Mouse (Mus musculus): ENCODE data around the gene Fggy. TPM values are rescaled to one million over a fixed set of nuclear protein-coding genes. Genes with fewer than 3 reads are reported as not detected.

Gene Fggy
- polyA plus RNA-seq, 1 experiment from 2014 or later = 8.2 TPM

DNA sequence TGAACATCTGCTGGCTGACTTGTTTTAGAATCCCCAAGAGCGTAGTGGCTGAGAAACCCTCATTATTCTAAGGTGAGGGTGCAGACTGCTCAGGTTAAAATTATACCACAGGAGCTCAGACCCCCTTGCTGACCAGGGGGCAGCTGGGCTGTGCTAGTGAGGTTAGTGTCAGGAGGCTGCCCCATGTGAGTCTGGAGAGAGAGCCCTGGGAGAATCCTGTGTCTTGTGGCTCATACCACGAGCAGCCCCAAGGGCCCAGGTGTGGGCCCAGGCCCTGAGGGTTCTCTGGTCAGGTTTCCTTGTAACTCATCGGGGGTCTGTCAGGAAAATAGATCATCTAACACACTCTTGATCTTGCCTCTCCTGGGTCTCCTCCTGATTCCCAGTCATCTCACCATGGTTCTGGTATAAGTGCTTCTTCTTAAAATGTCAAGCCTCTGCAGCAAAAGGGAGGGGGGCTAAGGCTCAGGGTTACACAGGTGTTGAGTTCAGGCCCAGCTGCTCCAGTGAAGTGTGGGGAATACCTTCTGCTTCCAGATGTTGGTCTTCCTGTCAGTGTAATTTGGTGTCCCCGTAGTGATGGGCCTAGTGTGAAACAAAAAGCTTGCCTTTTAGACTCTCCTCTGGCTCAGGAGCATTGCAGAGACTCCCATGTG is 26.9 kb downstream of the Fggy start:
- ATAC-seq (ENCODE audit: low FRiP score) (no peak), DNase-seq (ENCODE audit: low spot score, missing footprints) (no peak)
- H3K36me3 ChIP-seq (ENCODE audit: control insufficient read depth, insufficient read depth, low read length) = no peaks in the 10 kb centered on the region
- H3K9me3 ChIP-seq (ENCODE audit: control insufficient read depth, low read length) = no peaks in the 10 kb centered on the region
- no peaks in the 10 kb centered on the region for H3K4me1 ChIP-seq (ENCODE audit: control insufficient read depth, insufficient read depth, low read length)
- no peaks in the 10 kb centered on the region for H3K27me3 ChIP-seq (ENCODE audit: control insufficient read depth, insufficient read depth, low read length)
- no peak overlapping the region for H3K27ac ChIP-seq (ENCODE audit: low read depth, low read length)
- no peak overlapping the region for H3K4me3 ChIP-seq (ENCODE audit: low read depth, low read length)
- H3K9ac ChIP-seq (ENCODE audit: low read length) = no peak overlapping the region
- H3K4me2 ChIP-seq = no peak overlapping the region
- WGBS = 76% methylated on average over 4 of the region's 4 CpGs

DNA sequence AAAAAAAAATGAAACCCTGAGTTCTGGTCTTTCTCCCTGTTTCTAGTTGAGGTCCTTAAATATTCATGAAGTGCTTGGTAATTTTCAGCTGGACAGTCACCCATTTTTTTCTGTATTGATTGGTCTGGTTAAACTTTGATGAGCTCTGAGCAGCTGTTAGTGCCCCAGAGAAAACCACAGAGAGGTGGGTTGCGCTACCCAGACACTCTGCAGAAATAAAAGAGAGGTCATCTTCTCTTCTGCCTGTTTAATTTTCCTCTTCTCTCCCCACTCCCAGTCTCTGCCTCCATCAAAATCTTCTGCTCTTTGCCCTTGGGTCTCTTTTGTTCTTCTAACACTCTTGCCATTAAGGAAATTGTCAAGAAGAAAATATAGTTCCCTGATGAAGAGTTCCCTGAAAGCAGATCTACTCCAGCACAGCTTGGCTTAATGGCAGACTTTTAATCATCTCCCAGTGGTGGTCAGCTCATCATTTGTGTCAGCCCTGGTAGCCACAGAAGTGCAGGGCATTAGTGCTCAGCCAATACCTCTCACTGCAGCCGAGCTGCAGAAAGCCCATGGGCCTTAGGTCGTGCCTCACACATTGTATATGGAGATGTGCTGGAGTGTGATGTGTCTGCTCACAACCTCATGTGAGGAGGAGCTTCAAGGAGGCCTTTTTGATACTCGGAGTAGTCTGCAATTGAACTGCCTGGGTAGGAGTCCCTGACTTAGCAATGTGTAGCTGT is 29.1 kb downstream of the Fggy start:
- no peak for DNase-seq (ENCODE audit: low spot score, missing footprints)
- no peaks in the 10 kb centered on the region for H3K27me3 ChIP-seq (ENCODE audit: control insufficient read depth, insufficient read depth, low read length)
- H3K4me2 ChIP-seq = no peak overlapping the region
- 0 out of 2 replicates have a peak, but pooled peaks have one; percentile 46 for ATAC-seq (ENCODE audit: low FRiP score)
- H3K9me3 ChIP-seq (ENCODE audit: control insufficient read depth, low read length) = no peaks in the 10 kb centered on the region
- no peaks in the 10 kb centered on the region for H3K4me1 ChIP-seq (ENCODE audit: control insufficient read depth, insufficient read depth, low read length)
- H3K4me3 ChIP-seq (ENCODE audit: low read depth, low read length) = no peak overlapping the region
- no peak overlapping the region for H3K27ac ChIP-seq (ENCODE audit: low read depth, low read length)
- no peaks in the 10 kb centered on the region for H3K36me3 ChIP-seq (ENCODE audit: control insufficient read depth, insufficient read depth, low read length)
- no peak overlapping the region for H3K9ac ChIP-seq (ENCODE audit: low read length)
- 83% methylated on average over 4 of the region's 4 CpGs for WGBS

DNA sequence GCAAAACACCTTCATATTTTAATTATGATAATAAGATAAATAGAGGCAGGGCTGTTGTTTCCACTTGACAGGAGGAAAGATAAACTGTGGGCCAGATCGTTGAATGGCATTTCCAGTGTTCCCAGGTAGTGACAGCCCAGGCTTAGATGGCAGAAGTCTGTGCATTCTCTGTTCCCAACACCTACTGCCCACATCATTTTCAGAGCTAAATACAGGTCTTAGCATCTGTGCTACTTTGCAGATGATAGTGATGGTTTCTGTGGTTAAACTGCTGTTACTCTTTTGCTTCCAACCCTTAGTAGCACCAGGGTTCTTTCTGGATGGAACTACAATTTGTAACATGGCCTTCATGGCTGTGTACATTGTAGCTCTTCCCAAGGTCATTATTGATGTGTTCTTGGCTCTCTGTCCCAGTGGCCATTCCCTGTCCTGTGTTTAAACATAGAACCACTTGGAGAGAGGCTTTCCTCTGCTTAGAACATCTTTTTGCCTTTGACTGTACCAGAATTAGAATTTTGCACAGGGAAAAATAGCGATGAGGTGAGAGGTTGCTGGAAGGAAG is 31.5 kb downstream of the Fggy start:
- no peak overlapping the region for H3K4me2 ChIP-seq
- no peaks in the 10 kb centered on the region for H3K27me3 ChIP-seq (ENCODE audit: control insufficient read depth, insufficient read depth, low read length)
- ATAC-seq (ENCODE audit: low FRiP score) (no peak), DNase-seq (ENCODE audit: low spot score, missing footprints) (no peak)
- H3K27ac ChIP-seq (ENCODE audit: low read depth, low read length) = no peak overlapping the region
- no peak overlapping the region for H3K9ac ChIP-seq (ENCODE audit: low read length)
- no peaks in the 10 kb centered on the region for H3K36me3 ChIP-seq (ENCODE audit: control insufficient read depth, insufficient read depth, low read length)
- H3K9me3 ChIP-seq (ENCODE audit: control insufficient read depth, low read length) = no peaks in the 10 kb centered on the region
- WGBS = 94% methylated on average over 2 of the region's 2 CpGs
- H3K4me1 ChIP-seq (ENCODE audit: control insufficient read depth, insufficient read depth, low read length) = no peaks in the 10 kb centered on the region
- H3K4me3 ChIP-seq (ENCODE audit: low read depth, low read length) = no peak overlapping the region

DNA sequence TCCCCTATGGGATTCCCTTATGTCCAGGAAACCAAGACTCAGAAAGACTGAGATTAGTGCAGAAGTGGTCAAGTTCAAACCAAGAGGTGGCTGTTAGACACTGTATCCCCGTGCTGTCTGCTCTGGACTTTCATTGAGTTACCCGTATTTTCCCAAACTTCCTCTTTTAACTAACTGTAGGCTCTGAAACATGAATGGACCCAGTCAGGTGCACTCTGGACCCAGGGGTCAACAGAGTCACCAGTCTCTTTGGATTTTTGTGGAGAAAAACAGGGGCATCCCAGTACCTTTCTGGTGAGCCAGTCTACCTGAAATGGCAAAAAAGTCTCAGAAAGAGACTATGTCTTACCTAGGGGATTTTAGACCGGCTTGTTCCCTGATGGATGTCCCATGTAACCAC is 33.6 kb downstream of the Fggy start:
- no peak for DNase-seq (ENCODE audit: low spot score, missing footprints)
- no peak overlapping the region for H3K27ac ChIP-seq (ENCODE audit: low read depth, low read length)
- ATAC-seq (ENCODE audit: low FRiP score) = no peak
- no peaks in the 10 kb centered on the region for H3K27me3 ChIP-seq (ENCODE audit: control insufficient read depth, insufficient read depth, low read length)
- H3K9ac ChIP-seq (ENCODE audit: low read length) = no peak overlapping the region
- H3K4me1 ChIP-seq (ENCODE audit: control insufficient read depth, insufficient read depth, low read length) = no peaks in the 10 kb centered on the region
- no peak overlapping the region for H3K4me3 ChIP-seq (ENCODE audit: low read depth, low read length)
- no peak overlapping the region for H3K4me2 ChIP-seq
- WGBS = 84% methylated on average over 3 of the region's 3 CpGs
- no peaks in the 10 kb centered on the region for H3K36me3 ChIP-seq (ENCODE audit: control insufficient read depth, insufficient read depth, low read length)
- H3K9me3 ChIP-seq (ENCODE audit: control insufficient read depth, low read length) = no peaks in the 10 kb centered on the region

DNA sequence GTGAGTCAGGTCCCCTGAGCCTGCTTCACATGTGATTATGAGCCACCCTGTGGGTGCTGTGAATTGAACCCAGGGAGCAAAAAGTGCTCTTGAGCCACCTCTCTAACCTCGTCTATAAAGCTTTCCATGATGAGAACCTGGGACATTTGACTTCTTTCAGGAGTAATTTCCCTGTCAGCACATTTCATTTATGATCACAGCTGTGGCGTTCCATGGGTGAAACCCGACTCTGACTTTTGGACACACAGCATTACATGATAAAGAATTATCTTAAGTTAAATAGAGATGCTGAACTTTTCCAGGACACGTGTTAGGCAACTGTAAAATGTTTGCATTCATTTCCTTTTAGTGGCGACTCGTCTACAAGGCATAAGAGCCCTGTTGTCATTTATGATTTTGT is 39.9 kb downstream of the Fggy start:
- Histone ChIP-seq H3K9me3 (ENCODE audit: control insufficient read depth, low read length) (no peaks in the 10 kb centered on the region), H3K36me3 (ENCODE audit: control insufficient read depth, insufficient read depth, low read length) (no peaks in the 10 kb centered on the region), H3K27ac (ENCODE audit: low read depth, low read length) (no peak overlapping the region), H3K9ac (ENCODE audit: low read length) (no peak overlapping the region), H3K27me3 (ENCODE audit: control insufficient read depth, insufficient read depth, low read length) (no peaks in the 10 kb centered on the region), H3K4me1 (ENCODE audit: control insufficient read depth, insufficient read depth, low read length) (no peaks in the 10 kb centered on the region), H3K4me3 (ENCODE audit: low read depth, low read length) (no peak overlapping the region), H3K4me2 (no peak overlapping the region)
- 88% methylated on average over 6 of the region's 6 CpGs for WGBS
- ATAC-seq (ENCODE audit: low FRiP score) (no peak), DNase-seq (ENCODE audit: low spot score, missing footprints) (no peak)

DNA sequence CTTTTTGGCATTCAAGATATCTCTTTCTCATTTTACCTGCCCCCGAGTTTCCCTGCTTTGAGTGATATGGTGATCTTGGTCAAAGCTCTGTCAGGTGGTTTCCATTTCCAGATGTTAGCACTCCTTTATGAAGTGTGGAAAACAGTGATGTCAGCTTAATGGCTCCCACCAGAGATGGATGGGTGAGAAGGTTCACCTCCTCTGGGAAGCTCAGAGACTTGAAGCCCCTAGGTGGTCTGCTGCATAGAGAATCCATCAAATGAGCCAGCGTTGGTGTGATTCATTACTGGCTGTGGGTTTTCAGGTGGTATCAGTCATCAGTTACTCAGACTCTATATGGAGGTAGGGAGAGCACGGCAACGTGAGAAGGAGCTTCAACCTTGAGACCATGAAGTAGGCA is 44.5 kb downstream of the Fggy start:
- no peaks in the 10 kb centered on the region for H3K4me1 ChIP-seq (ENCODE audit: control insufficient read depth, insufficient read depth, low read length)
- DNase-seq (ENCODE audit: low spot score, missing footprints) = no peak
- no peak overlapping the region for H3K4me2 ChIP-seq
- H3K27me3 ChIP-seq (ENCODE audit: control insufficient read depth, insufficient read depth, low read length) = no peaks in the 10 kb centered on the region
- H3K9me3 ChIP-seq (ENCODE audit: control insufficient read depth, low read length) = no peaks in the 10 kb centered on the region
- H3K4me3 ChIP-seq (ENCODE audit: low read depth, low read length) = no peak overlapping the region
- no peak for ATAC-seq (ENCODE audit: low FRiP score)
- H3K27ac ChIP-seq (ENCODE audit: low read depth, low read length) = no peak overlapping the region
- H3K36me3 ChIP-seq (ENCODE audit: control insufficient read depth, insufficient read depth, low read length) = no peaks in the 10 kb centered on the region
- no peak overlapping the region for H3K9ac ChIP-seq (ENCODE audit: low read length)
- WGBS = 88% methylated on average over 4 of the region's 4 CpGs

DNA sequence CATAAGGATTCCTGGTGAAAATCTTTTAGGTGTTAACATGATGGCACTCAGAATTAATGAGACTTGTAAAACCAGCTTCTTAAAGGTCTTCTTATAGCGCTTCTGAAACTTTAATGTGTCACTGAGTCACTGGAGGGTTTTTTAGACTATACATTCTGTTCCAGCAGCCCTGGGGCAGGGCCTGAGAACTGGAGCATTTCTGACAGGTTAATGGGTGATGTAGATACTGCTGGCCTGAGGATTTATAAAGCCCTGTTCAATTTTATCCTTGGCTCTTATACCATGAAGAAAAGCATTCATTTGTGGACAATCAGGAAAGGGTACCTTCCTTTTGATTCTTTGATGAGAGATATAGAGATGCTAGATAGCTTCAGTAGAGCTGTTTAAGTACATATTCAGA is 45.9 kb downstream of the Fggy start:
- WGBS = 89% methylated on average over 1 of the region's 1 CpGs
- H3K9me3 ChIP-seq (ENCODE audit: control insufficient read depth, low read length) = no peaks in the 10 kb centered on the region
- no peaks in the 10 kb centered on the region for H3K27me3 ChIP-seq (ENCODE audit: control insufficient read depth, insufficient read depth, low read length)
- H3K4me2 ChIP-seq = no peak overlapping the region
- H3K27ac ChIP-seq (ENCODE audit: low read depth, low read length) = no peak overlapping the region
- no peak overlapping the region for H3K4me3 ChIP-seq (ENCODE audit: low read depth, low read length)
- no peak for DNase-seq (ENCODE audit: low spot score, missing footprints)
- no peak for ATAC-seq (ENCODE audit: low FRiP score)
- no peaks in the 10 kb centered on the region for H3K4me1 ChIP-seq (ENCODE audit: control insufficient read depth, insufficient read depth, low read length)
- no peak overlapping the region for H3K9ac ChIP-seq (ENCODE audit: low read length)
- no peaks in the 10 kb centered on the region for H3K36me3 ChIP-seq (ENCODE audit: control insufficient read depth, insufficient read depth, low read length)

DNA sequence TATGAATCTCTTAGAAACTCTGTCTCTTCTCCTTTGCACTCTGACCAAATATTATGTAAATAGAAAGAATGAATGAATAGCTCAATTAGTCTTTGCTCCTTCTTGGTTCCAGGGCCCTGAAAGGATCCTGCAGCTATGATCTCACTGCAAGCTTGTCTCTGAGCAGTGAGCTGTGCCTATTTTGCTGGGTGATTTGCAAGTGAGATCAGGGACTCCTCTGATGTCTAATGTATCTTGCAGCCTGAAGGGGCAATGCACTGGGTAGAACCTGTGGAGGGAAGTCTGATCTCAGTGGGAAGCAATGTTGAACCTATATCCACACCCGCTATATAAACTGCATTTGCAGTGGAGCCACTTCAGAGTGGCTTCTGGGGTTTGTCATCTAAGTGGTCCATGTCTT is 53.4 kb downstream of the Fggy start:
- no peaks in the 10 kb centered on the region for H3K27me3 ChIP-seq (ENCODE audit: control insufficient read depth, insufficient read depth, low read length)
- no peak overlapping the region for H3K4me2 ChIP-seq
- H3K9me3 ChIP-seq (ENCODE audit: control insufficient read depth, low read length) = no peaks in the 10 kb centered on the region
- ATAC-seq (ENCODE audit: low FRiP score) (no peak), DNase-seq (ENCODE audit: low spot score, missing footprints) (no peak)
- H3K27ac ChIP-seq (ENCODE audit: low read depth, low read length) = no peak overlapping the region
- no peak overlapping the region for H3K9ac ChIP-seq (ENCODE audit: low read length)
- no peak overlapping the region for H3K4me3 ChIP-seq (ENCODE audit: low read depth, low read length)
- no peaks in the 10 kb centered on the region for H3K4me1 ChIP-seq (ENCODE audit: control insufficient read depth, insufficient read depth, low read length)
- WGBS = 94% methylated on average over 1 of the region's 1 CpGs
- no peaks in the 10 kb centered on the region for H3K36me3 ChIP-seq (ENCODE audit: control insufficient read depth, insufficient read depth, low read length)

DNA sequence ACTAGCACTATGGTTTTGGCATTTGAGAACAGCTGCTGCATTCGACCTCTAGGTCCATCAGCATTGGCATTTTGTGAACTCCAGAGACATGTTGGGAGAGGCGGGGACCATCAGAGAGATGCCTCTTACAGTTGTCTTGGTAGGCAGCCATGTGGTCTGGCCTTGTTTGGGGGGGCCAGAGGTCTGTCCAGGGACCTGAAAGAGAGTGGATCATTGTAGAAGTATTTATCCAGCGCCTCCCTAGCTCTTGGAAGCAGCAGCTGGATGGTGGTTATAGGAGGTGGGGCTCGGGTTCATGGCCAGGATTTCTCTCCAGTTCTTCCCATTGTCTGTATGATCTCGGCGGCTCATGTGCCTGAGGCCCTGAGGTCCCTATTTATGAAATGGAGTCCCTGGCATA is 54.1 kb downstream of the Fggy start:
- H3K27ac ChIP-seq (ENCODE audit: low read depth, low read length) = no peak overlapping the region
- ATAC-seq (ENCODE audit: low FRiP score) = no peak
- H3K4me1 ChIP-seq (ENCODE audit: control insufficient read depth, insufficient read depth, low read length) = no peaks in the 10 kb centered on the region
- H3K4me2 ChIP-seq = no peak overlapping the region
- H3K27me3 ChIP-seq (ENCODE audit: control insufficient read depth, insufficient read depth, low read length) = no peaks in the 10 kb centered on the region
- no peak overlapping the region for H3K9ac ChIP-seq (ENCODE audit: low read length)
- H3K9me3 ChIP-seq (ENCODE audit: control insufficient read depth, low read length) = no peaks in the 10 kb centered on the region
- no peak for DNase-seq (ENCODE audit: low spot score, missing footprints)
- H3K4me3 ChIP-seq (ENCODE audit: low read depth, low read length) = no peak overlapping the region
- WGBS = 84% methylated on average over 6 of the region's 6 CpGs
- H3K36me3 ChIP-seq (ENCODE audit: control insufficient read depth, insufficient read depth, low read length) = no peaks in the 10 kb centered on the region
